Mouse (Mus musculus) layer of hippocampus, adult 2 months (tissue): ENCODE measurements at regions not wholly inside any gene's neighbourhood (a gene's known extent, or its start where the extent isn't known, plus 50 kb on each side); places are given as distances from the start of the nearest gene placed in this dataset.

Experiments used
- DNase-seq, 2 experiments: peaks; one replicate each; pipeline ENCODE4 v3.0.0; 2022; ENCODE audit warnings: low spot score in 2 of 2
- H3K27ac ChIP-seq: fragments of 200-600 bp; 2 replicates; pipeline ENCODE4 v1.8.1; 2022
- H3K4me3 ChIP-seq: fragments of 200-600 bp; 2 replicates; pipeline ENCODE4 v1.8.1; 2022; ENCODE audit warnings: mild to moderate bottlenecking
- CTCF ChIP-seq: fragments of 200-600 bp; conservative IDR thresholded peaks from 2 replicates; pipeline ENCODE4 v1.8.1; 2022; ENCODE audit warnings: antibody characterized with exemption, mild to moderate bottlenecking, moderate library complexity

DNA sequence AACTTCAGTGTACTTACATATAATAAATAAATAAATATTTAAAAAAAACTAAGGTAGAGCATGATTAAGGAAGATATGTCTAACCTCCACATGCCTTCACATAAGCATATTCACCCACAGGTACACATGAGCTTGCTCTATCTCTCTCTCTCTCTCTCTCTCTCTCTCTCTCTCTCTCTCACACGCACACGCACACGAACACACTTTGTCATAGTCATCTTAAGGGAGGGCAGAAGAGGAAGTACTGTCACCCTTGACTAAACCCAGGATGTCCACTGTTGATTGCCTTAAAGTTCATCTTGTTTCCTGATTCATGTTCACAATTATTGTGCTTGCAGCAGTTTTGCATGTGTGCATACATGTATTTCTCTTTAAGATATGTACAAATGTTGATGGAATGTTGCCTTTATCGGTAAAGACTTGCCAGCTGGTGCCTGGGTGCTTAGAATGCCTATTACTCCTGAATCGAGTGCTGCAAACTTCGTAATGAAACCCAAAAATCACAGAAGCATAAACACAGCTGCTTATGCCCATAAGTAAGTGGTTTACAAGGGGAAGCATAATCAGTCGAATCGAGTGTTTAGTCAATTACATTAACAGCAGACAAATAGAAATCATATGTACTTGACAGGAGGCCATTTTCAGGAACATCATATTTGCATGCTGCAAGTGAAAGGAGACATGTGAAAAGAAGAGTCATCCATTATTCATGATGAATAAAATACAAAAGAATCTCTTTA lies 84.3 kb downstream of the Tmem168 start:
- H3K27ac ChIP-seq, result no peak overlapping the region
- no peak for TF ChIP-seq CTCF
- no peak overlapping the region for H3K4me3 ChIP-seq
- DNase-seq, result no peak

DNA sequence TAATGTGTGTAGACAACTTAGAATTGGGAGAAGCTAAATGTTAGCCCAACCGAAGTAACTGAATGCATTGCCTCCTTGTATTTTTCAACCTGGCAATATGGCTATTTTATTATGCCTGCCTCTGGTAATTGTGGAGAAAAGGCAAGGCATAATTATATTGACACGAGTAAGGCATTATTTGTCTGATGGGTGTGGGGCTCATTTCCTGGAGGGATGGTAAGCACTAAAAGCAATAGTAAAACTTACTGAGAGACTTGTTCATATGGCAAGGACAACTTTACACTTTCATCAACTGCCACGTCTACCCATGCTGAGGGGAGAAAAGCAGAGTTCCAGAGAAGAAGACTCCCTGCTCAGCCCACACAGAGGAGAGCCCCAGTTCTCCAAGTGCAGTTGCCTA lies 93.8 kb downstream of the Tmem168 start:
- no peak for TF ChIP-seq CTCF
- no peak for DNase-seq
- no peak overlapping the region for H3K4me3 ChIP-seq

DNA sequence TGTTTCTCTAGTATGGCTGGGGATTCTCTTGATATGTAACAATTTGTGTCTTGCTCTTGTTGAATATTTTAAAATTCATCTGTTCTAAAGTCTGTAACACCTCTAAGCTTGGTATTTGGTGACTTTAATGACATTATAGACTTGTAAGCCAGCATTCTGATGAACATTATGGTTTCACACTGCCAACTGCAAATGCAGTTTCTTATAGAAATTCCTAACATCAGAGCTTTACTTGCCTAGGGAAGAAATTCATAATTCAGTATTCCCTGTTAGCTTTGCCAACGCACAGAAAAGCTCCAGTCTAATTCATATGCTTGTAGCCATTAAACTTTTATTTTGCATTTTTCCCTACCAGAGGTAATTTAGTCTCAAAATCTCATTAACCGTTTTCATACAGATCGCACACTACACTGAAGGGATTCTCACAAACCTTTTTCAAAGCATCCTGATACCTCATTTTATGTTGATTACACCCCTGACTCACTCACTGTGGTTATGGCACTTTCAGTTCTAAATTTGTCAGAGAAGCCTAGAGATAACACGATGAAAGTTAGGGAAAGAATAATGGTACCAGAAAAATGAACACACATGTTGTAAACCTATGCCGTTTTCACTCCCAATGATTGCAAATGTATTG lies 131.3 kb downstream of the Tmem168 start:
- no peak overlapping the region for H3K27ac ChIP-seq
- DNase-seq, result no peak
- no peak overlapping the region for H3K4me3 ChIP-seq
- no peak for TF ChIP-seq CTCF

More for the DNA sequence above, 93.8 kb downstream of the Tmem168 start:
- H3K27ac ChIP-seq, result no peak overlapping the region

DNA sequence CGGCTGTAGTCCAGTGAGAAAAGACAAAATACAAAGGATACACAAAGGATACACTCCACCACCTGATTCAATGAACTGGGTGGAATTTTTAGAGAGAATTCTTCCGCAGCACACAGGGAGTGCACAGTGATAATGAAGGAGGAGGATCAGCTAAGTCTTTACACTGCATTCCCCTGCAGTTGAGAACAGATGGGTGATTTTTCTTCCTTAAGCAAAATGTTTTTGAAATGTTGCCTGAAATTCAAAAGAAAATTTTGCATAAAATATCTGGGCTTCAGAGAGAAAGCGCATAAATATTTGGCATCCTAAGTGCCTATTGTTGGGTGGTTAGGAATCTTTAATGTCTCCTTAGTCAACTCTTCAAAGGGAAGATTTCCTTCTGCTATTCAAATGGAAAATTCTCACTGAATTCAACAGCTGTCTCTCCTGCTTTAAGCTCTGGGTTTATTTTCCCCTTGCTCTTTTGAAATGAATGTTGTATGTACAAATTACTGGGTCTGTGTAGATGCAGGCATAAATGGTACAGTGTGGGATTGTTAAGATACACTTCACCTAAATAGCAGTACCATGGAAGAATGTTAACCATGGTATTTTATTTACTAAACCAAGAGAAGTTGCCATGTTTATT lies 158.6 kb downstream of the Tmem168 start:
- DNase-seq, result peak in 1 of 2 experiments; percentile 55
- Histone ChIP-seq H3K4me3 (no peak overlapping the region), H3K27ac (no peak overlapping the region)
- TF ChIP-seq CTCF, result no peak

DNA sequence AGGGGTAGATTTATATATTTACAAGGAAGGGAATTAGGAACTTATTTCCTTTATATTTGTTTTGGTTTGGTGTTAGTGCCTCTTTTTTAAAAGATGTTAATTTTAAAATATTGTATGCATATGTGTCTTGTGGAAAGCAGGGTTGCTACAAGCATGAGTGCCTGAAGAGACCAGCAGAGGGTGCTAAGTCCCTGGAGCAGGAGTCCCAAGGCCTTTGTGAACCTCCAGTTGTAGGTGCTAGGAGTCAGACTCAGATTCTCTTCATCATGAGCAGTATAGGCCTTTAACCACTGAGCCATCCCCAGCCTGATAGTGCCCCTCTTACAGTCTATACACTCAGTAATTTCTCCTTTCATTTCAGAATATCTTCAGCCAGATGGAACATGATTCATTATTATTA lies 189.0 kb upstream of the Vwde start:
- Histone ChIP-seq H3K27ac (no peak overlapping the region), H3K4me3 (no peak overlapping the region)
- TF ChIP-seq CTCF, result peak; percentile 74
- peak; percentile 3 to 24 for DNase-seq

DNA sequence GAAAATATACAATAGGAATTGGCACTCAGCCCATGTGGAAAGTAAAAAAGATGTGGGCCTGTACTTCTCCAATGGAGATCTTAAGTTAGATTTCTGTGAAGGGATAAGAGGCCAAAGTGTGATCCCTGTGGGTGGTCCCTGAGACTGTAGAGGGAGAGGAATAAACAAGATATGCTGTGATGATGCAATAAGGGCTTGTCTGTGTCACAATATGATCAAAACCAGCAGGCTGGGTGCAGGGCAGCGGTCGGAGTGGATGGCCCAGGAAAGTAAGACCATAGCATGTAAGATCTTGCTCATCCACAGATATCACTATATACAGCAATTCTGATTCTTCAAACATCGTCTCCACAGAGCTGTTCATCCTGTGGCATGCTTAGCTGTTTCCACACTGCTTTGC lies 188.3 kb upstream of the Vwde start:
- Histone ChIP-seq H3K27ac (no peak overlapping the region), H3K4me3 (no peak overlapping the region)
- TF ChIP-seq CTCF, result no peak
- no peak for DNase-seq

DNA sequence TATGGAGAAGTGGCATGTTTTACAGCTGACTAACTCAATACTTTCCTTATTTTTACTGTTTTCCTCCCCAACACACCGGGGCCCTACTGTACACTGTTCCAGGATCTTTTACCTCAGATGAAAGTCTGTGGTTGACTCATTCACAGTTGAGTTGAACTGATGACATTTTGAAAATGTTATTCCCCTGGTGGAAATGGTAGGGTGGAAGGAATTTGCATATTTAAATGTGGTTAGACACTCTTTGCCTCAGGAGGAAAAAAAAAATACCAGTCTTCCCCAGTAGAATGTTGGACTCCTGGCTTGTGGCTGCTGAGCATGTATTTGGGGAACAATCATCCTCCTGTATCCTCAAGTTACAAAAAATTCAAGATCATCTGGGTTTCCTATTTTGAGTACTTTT lies 159.7 kb upstream of the Vwde start:
- no peak overlapping the region for H3K27ac ChIP-seq
- no peak for DNase-seq
- H3K4me3 ChIP-seq, result no peak overlapping the region
- no peak for TF ChIP-seq CTCF

DNA sequence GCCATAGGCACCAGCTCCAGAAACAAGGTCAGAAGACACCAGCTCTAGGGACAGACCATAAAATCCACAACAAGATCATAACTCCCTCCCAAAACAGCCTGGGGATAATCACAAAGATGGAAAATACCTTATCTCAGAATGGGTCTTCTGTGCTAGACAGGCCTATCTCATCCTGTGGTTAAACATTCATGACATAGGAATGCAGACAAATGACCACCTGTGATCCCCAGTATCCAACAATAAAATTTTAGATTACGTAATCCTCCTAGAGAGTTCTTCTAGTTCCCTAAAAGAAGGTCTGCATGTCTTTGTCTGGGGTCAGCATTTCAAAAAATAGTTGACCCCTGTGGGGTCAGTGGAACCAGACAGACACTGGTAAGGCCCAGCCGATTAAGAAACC lies 158.4 kb upstream of the Vwde start:
- no peak for DNase-seq
- no peak for TF ChIP-seq CTCF
- Histone ChIP-seq H3K27ac (no peak overlapping the region), H3K4me3 (no peak overlapping the region)

DNA sequence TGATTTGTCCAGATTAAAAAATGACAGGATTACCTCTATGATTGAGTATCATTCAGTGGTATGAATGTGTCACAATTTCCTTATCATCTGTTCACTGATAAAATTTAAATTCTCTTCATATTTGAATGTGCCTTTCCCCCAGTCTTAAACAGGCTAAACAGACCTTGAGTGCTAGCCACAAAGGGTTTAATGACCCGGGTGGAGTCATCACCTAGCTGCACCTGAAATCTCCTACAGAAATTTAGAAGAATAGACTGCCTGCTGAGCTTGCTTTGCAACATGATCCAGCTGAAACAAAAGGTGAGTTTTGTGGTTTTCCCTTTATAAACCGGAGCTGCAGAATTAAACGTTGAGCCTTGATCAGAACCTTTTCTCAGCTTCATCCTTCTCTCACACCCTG lies 156.1 kb upstream of the Vwde start:
- no peak for DNase-seq
- H3K4me3 ChIP-seq, result no peak overlapping the region
- no peak for TF ChIP-seq CTCF

DNA sequence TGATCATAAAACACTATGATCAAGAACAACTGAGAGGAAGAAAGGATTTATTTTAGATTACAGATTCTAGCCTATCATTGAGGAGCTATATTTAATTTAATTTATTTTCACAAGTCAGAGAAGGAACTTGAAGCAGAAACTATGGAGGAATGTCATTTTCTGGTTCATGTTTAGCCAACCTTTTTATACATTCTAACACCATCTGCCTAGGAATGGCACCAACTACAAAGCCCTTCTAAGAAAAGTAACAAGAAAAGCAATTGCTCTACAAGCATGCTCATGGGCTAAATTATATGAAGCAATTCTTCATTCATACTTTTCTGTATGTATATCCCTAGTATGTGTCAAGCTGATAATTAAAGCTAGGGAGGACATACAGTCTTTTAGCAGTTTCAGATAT lies 155.0 kb upstream of the Vwde start:
- TF ChIP-seq CTCF, result no peak
- Histone ChIP-seq H3K27ac (no peak overlapping the region), H3K4me3 (no peak overlapping the region)
- no peak for DNase-seq

More for the DNA sequence above, 156.1 kb upstream of the Vwde start:
- H3K27ac ChIP-seq, result no peak overlapping the region

DNA sequence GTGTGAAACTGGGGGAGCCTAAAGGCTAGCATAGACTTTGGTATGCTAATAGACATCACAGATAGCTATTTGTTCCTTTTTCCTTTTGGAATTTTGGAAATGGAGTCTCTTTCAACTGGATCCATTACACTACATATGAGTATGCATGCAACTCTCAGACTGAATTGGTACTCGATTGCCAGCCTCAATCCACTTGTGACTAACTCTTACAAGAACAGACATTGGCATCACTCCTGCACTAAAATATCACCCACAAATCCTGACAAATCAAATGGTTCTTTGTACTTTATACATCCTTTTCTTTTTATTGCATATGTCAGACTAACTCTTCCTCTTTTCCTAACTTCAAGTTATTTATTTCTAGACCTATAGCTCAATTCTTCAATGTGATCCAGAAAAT lies 149.1 kb upstream of the Vwde start:
- no peak for DNase-seq
- H3K4me3 ChIP-seq, result no peak overlapping the region
- H3K27ac ChIP-seq, result no peak overlapping the region
- no peak for TF ChIP-seq CTCF

DNA sequence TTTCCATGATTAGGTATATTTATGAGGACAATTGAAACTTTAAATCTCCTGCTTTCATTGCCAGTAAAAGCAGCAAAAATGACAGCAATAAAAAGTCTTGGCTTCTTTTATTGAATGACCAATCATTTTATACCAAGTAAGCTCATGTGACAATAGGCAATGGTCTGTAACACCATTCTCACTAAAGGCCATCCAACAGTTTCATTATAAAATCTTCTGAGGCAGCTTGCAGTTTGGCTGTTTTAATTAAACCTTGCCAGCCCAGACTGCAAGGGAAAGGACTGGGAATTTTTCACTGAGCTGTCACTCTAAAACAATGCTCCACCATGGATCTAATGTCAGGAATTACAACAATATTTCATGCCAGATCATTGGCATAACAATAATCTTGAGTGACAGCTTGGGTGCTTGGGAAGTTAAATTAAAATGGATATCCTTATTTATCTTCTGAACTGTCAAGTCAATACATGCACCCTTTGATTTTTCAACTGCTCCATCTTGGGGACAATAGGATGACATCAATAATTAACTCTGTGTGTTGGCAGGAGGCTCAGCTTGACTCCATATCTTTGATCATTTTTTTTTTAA lies 145.0 kb upstream of the Vwde start:
- H3K4me3 ChIP-seq, result no peak overlapping the region
- DNase-seq, result no peak
- TF ChIP-seq CTCF, result no peak
- no peak overlapping the region for H3K27ac ChIP-seq
